Mouse (Mus musculus) urinary bladder, postnatal 0 days (tissue): ENCODE data around the gene Aifm1. TPM values are rescaled to one million over a fixed set of nuclear protein-coding genes. Genes with fewer than 3 reads are reported as not detected.

ENCODE experiments used
- polyA plus RNA-seq: library from polyadenylated mRNA; unstranded; fragments of >200 nt; fragmentation: Nextera tagmentation; extraction: Ambion mirVana; gene quantifications from 2 replicates; pipeline ENCODE4 v1.2.1, GENCODE M21; 2015

Gene Aifm1
- 35.6 and 42.5 TPM in 2 replicates for polyA plus RNA-seq

GRCm38 (mm10) chrX:48513166-48513807 is at the start of gene Aifm1:
Gene Aifm1, minus strand, starts transcription at chrX:48513563.

GRCm38 (mm10) chrX:48518808-48519548 is 5.6 kb upstream of the Aifm1 start, which contains the start of gene Rab33a:
Gene Rab33a, plus strand, starts transcription at chrX:48519285.

DNA sequence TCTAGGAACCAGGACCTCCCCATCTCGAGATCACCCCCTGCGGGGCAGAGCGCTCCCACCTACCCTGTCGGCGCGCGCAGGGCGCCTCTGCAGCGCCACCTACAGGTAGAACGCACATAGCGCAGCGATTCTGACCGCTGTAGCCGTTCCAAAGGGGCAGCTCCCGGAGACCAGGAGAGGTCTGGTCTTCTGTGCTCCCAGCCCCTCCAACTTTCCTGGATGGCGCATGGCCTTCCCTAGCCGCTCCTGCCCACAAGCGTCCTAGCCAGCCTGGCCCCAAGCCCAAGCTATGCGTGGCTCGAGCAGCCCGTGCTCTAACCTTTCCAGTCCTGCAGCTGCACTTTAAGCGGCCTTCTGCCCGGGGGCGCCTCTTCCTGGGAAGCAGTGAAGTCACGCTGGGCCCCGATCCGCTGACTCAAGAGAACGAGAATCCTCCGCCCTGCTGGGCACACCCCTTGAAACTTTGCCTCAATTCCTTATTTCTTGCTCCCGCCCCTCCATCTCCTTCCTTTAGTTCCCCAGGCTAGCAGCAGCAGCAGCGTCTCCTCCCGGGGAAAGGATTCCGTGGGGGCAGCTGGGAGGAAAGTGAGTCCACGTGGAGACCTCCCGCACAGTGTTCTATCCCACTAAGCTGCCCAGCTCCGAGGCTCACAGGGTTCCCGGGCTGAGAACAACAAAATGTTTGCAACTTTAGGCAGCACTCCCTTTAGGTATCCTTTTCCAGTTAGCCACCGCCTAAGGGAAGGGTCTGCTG is 50.4 kb downstream of the Aifm1 start, which contains the start of gene Elf4:
Gene Elf4 (minus strand): TSS at position 379 of the 754 bp plus-strand sequence.

Other genes starting within 250 kb of the Aifm1 start
- gene Bcorl1, start 172.2 kb downstream of the Aifm1 start, polyA plus RNA-seq, result 1.7 and 1.9 TPM in 2 replicates
- gene Elf4, start 50.4 kb downstream of the Aifm1 start, polyA plus RNA-seq, result 4.0 and 4.4 TPM in 2 replicates
- 2.8 and 2.9 TPM in 2 replicates for gene Rab33a, start 5.7 kb upstream of the Aifm1 start, polyA plus RNA-seq
- 3.2 and 4.8 TPM in 2 replicates for gene Zfp280c, start 80.9 kb upstream of the Aifm1 start, polyA plus RNA-seq
- gene Slc25a14, start 109.8 kb upstream of the Aifm1 start, polyA plus RNA-seq, result 5.6 and 6.3 TPM in 2 replicates
- gene Gpr119, start 160.9 kb upstream of the Aifm1 start, polyA plus RNA-seq, result not detected in 2 replicates
- 9.4 and 12.9 TPM in 2 replicates for gene Rbmx2, start 181.4 kb upstream of the Aifm1 start, polyA plus RNA-seq